Mouse (Mus musculus) midbrain, embryonic 15.5 days (tissue): ENCODE data around the gene Epb41l3. TPM values are rescaled to one million over a fixed set of nuclear protein-coding genes. Genes with fewer than 3 reads are reported as not detected.

Experiments used
- ATAC-seq: fragments of 200-750 bp; cut with Nextera tagmentation; replicated peaks from 2 replicates; pipeline ENCODE4 v1.8.0; 2017; ENCODE audit warnings: moderate TSS enrichment
- H3K27ac ChIP-seq: fragments of 300-500 bp; sonication (generic); 2 replicates; pipeline ENCODE4 v1.5.1; 2015; ENCODE audit warnings: mild to moderate bottlenecking, inconsistent platforms
- H3K27me3 ChIP-seq: fragments of 300-500 bp; sonication (generic); replicated peaks from 2 replicates; pipeline ENCODE4 v1.6.1; 2015; ENCODE audit warnings: inconsistent platforms
- H3K36me3 ChIP-seq: fragments of 300-500 bp; sonication (generic); replicated peaks from 2 replicates; pipeline ENCODE4 v1.6.1; 2015; ENCODE audit warnings: inconsistent platforms
- H3K4me1 ChIP-seq: fragments of 300-500 bp; sonication (generic); 2 replicates; pipeline ENCODE4 v1.6.1; 2015; ENCODE audit warnings: inconsistent platforms
- H3K4me2 ChIP-seq: fragments of 300-500 bp; sonication (generic); 2 replicates; pipeline ENCODE4 v1.6.1; 2015; ENCODE audit warnings: inconsistent platforms, mild to moderate bottlenecking, moderate library complexity
- H3K4me3 ChIP-seq: fragments of 300-500 bp; sonication (generic); 2 replicates; pipeline ENCODE4 v1.5.1; 2015; ENCODE audit warnings: mild to moderate bottlenecking, inconsistent platforms
- H3K9ac ChIP-seq: fragments of 300-500 bp; sonication (generic); 2 replicates; pipeline ENCODE4 v1.6.1; 2015; ENCODE audit warnings: mild to moderate bottlenecking, inconsistent platforms
- H3K9me3 ChIP-seq: fragments of 300-500 bp; sonication (generic); 2 replicates; pipeline ENCODE4 v1.6.1; 2016; ENCODE audit warnings: inconsistent platforms
- WGBS: fragments of 180-500 bp; shearing (Covaris S2); methylation state at CpG from one replicate; pipeline ENCODE4 v1.1.7; 2015; ENCODE audit warnings: mixed read lengths; 5-methylcytosine and 5-hydroxymethylcytosine counted together
- polyA plus RNA-seq: library from polyadenylated mRNA; unstranded; fragments of >200 nt; fragmentation: Nextera tagmentation; extraction: Ambion mirVana; gene quantifications from 2 replicates; pipeline ENCODE4 v1.2.1, GENCODE M21; 2015

Gene Epb41l3
- polyA plus RNA-seq, 1 experiment from 2014 or later, result 71.0 TPM

GRCm38 (mm10) chr17:69076747-69077543 lies 1.5 kb downstream of the Epb41l3 start:
- H3K36me3 ChIP-seq, result no peaks in the 10 kb centered on the region
- peak overlapping the region; percentile 57 for H3K9ac ChIP-seq
- H3K4me1 ChIP-seq, result peaks cover 15% of the 10 kb centered on the region
- peak overlapping the region; percentile 94 for H3K4me2 ChIP-seq
- H3K9me3 ChIP-seq, result no peaks in the 10 kb centered on the region
- peaks cover 32% of the 10 kb centered on the region for H3K27me3 ChIP-seq
- 2% methylated on average over 25 of the region's 25 CpGs for WGBS
- 0 out of 2 replicates have a peak, but pooled peaks have one; percentile 5 for ATAC-seq
- no peak overlapping the region for H3K27ac ChIP-seq
- peak overlapping the region; percentile 66 for H3K4me3 ChIP-seq

- Histone ChIP-seq H3K4me2 (peak overlapping the region; percentile 94), H3K4me3 (peak overlapping the region; percentile 66), H3K27me3 (peaks cover 32% of the 10 kb centered on the region), H3K9me3 (no peaks in the 10 kb centered on the region), H3K9ac (no peak overlapping the region), H3K36me3 (no peaks in the 10 kb centered on the region), H3K27ac (no peak overlapping the region), H3K4me1 (peaks cover 15% of the 10 kb centered on the region)
- 9% methylated on average over 11 of the region's 11 CpGs for WGBS
- no peak for ATAC-seq
Observed at GRCm38 (mm10) chr17:69077544-69077920, 2.0 kb downstream of the Epb41l3 start.

- H3K4me3 ChIP-seq, result no peak overlapping the region
- H3K27me3 ChIP-seq, result peaks cover 13% of the 10 kb centered on the region
- no peak overlapping the region for H3K4me2 ChIP-seq
- H3K36me3 ChIP-seq, result no peaks in the 10 kb centered on the region
- H3K9me3 ChIP-seq, result no peaks in the 10 kb centered on the region
- H3K4me1 ChIP-seq, result peaks cover 2% of the 10 kb centered on the region
- ATAC-seq, result no peak
- WGBS, result 93% methylated on average over 7 of the region's 7 CpGs
- H3K9ac ChIP-seq, result no peak overlapping the region
- H3K27ac ChIP-seq, result no peak overlapping the region
Observed at GRCm38 (mm10) chr17:69082316-69082715, 6.8 kb downstream of the Epb41l3 start.

- Histone ChIP-seq H3K27ac (no peak overlapping the region), H3K36me3 (no peaks in the 10 kb centered on the region), H3K9ac (no peak overlapping the region), H3K27me3 (no peaks in the 10 kb centered on the region), H3K9me3 (no peaks in the 10 kb centered on the region), H3K4me3 (no peak overlapping the region), H3K4me1 (no peaks in the 10 kb centered on the region), H3K4me2 (no peak overlapping the region)
- ATAC-seq, result no peak
- WGBS, result 90% methylated on average over 3 of the region's 3 CpGs
Observed at GRCm38 (mm10) chr17:69091618-69092017, 16.1 kb downstream of the Epb41l3 start.

- WGBS, result 90% methylated on average over 4 of the region's 4 CpGs
- Histone ChIP-seq H3K4me1 (no peaks in the 10 kb centered on the region), H3K27me3 (no peaks in the 10 kb centered on the region), H3K4me2 (no peak overlapping the region), H3K9me3 (no peaks in the 10 kb centered on the region), H3K27ac (no peak overlapping the region), H3K36me3 (no peaks in the 10 kb centered on the region), H3K9ac (no peak overlapping the region), H3K4me3 (no peak overlapping the region)
- no peak for ATAC-seq
Observed at GRCm38 (mm10) chr17:69097068-69097467, 21.6 kb downstream of the Epb41l3 start.

GRCm38 (mm10) chr17:69097955-69098354 lies 22.5 kb downstream of the Epb41l3 start:
- no peak for ATAC-seq
- Histone ChIP-seq H3K36me3 (no peaks in the 10 kb centered on the region), H3K4me1 (no peaks in the 10 kb centered on the region), H3K9me3 (no peaks in the 10 kb centered on the region), H3K27me3 (no peaks in the 10 kb centered on the region), H3K27ac (no peak overlapping the region), H3K4me3 (no peak overlapping the region), H3K4me2 (no peak overlapping the region), H3K9ac (no peak overlapping the region)
- 62% methylated on average over 7 of the region's 7 CpGs for WGBS

GRCm38 (mm10) chr17:69103326-69103725 lies 27.8 kb downstream of the Epb41l3 start:
- Histone ChIP-seq H3K9me3 (no peaks in the 10 kb centered on the region), H3K9ac (no peak overlapping the region), H3K4me1 (no peaks in the 10 kb centered on the region), H3K4me3 (no peak overlapping the region), H3K36me3 (no peaks in the 10 kb centered on the region), H3K4me2 (no peak overlapping the region), H3K27me3 (no peaks in the 10 kb centered on the region; the same call in 1 of the 2 replicates), H3K27ac (no peak overlapping the region)
- WGBS, result 80% methylated on average over 8 of the region's 8 CpGs
- ATAC-seq, result no peak

GRCm38 (mm10) chr17:69105035-69105798 lies 29.7 kb downstream of the Epb41l3 start:
- no peaks in the 10 kb centered on the region for H3K36me3 ChIP-seq
- 71% methylated on average over 14 of the region's 14 CpGs for WGBS

GRCm38 (mm10) chr17:69105799-69106401 lies 30.4 kb downstream of the Epb41l3 start:
- Histone ChIP-seq H3K4me1 (no peaks in the 10 kb centered on the region), H3K4me2 (no peak overlapping the region), H3K4me3 (no peak overlapping the region), H3K36me3 (no peaks in the 10 kb centered on the region), H3K27me3 (no peaks in the 10 kb centered on the region; the same call in 1 of the 2 replicates), H3K9me3 (no peaks in the 10 kb centered on the region), H3K27ac (no peak overlapping the region), H3K9ac (no peak overlapping the region)
- ATAC-seq, result peak; percentile 48; the same call in 1 of the 2 replicates
- 32% methylated on average over 5 of the region's 5 CpGs for WGBS

More at GRCm38 (mm10) chr17:69105035-69105798, 29.7 kb downstream of the Epb41l3 start:
- ATAC-seq, result no peak
- H3K4me3 ChIP-seq, result no peak overlapping the region
- no peak overlapping the region for H3K4me2 ChIP-seq
- no peak overlapping the region for H3K9ac ChIP-seq
- H3K9me3 ChIP-seq, result no peaks in the 10 kb centered on the region
- no peak overlapping the region for H3K27ac ChIP-seq
- no peaks in the 10 kb centered on the region for H3K4me1 ChIP-seq
- no peaks in the 10 kb centered on the region; the same call in 1 of the 2 replicates for H3K27me3 ChIP-seq

GRCm38 (mm10) chr17:69109216-69109615 lies 33.7 kb downstream of the Epb41l3 start:
- Histone ChIP-seq H3K27me3 (no peaks in the 10 kb centered on the region; the same call in 1 of the 2 replicates), H3K4me3 (no peak overlapping the region), H3K4me2 (no peak overlapping the region), H3K9ac (no peak overlapping the region), H3K9me3 (no peaks in the 10 kb centered on the region), H3K36me3 (no peaks in the 10 kb centered on the region), H3K27ac (no peak overlapping the region), H3K4me1 (no peaks in the 10 kb centered on the region)
- WGBS, result 68% methylated on average over 6 of the region's 6 CpGs
- no peak for ATAC-seq

GRCm38 (mm10) chr17:69112232-69112631 lies 36.7 kb downstream of the Epb41l3 start:
- H3K36me3 ChIP-seq, result no peaks in the 10 kb centered on the region
- no peaks in the 10 kb centered on the region for H3K9me3 ChIP-seq
- H3K27me3 ChIP-seq, result no peaks in the 10 kb centered on the region
- no peak overlapping the region for H3K4me3 ChIP-seq
- no peaks in the 10 kb centered on the region for H3K4me1 ChIP-seq
- H3K4me2 ChIP-seq, result no peak overlapping the region
- H3K9ac ChIP-seq, result no peak overlapping the region
- 61% methylated on average over 2 of the region's 2 CpGs for WGBS
- ATAC-seq, result no peak
- no peak overlapping the region for H3K27ac ChIP-seq

GRCm38 (mm10) chr17:69119183-69119582 lies 43.7 kb downstream of the Epb41l3 start:
- H3K4me3 ChIP-seq, result no peak overlapping the region
- H3K27me3 ChIP-seq, result no peaks in the 10 kb centered on the region
- no peak for ATAC-seq
- 93% methylated on average over 8 of the region's 8 CpGs for WGBS
- H3K36me3 ChIP-seq, result no peaks in the 10 kb centered on the region
- H3K4me1 ChIP-seq, result peaks cover 18% of the 10 kb centered on the region
- H3K27ac ChIP-seq, result no peak overlapping the region
- no peak overlapping the region for H3K4me2 ChIP-seq
- no peak overlapping the region for H3K9ac ChIP-seq
- no peaks in the 10 kb centered on the region for H3K9me3 ChIP-seq
